Mouse (Mus musculus) B cell, adult 2 months (primary cell): ENCODE results near the gene Fanci.
A peak's percentile ranks its signal among the peaks of the same experiment; 100 is the strongest.

Experiments
- DNase-seq, 2 experiments: peaks; one replicate each; pipeline ENCODE4 v3.0.0; 2022

Fanci gene

DNA sequence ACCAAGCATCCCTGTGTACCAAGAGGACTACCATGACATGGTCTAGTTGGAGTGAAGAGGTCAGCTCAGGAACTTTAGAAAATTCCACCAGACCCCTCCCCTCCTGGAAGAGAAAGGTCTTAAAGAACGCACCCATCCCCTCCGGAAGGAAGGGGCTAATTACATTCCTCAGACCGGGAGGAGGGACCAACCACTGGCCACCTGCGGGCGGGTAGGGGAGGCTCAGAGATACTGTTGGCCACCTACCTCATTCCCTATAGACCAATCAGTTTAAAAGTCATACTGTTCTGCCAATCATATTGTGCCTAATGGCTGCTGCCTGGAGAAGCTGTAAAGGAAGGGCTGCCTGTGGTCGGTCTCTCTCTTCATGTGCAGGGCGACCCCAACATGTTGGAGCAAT lies 3.7 kb upstream of the Fanci start:
- DNase-seq, result no peak

DNA sequence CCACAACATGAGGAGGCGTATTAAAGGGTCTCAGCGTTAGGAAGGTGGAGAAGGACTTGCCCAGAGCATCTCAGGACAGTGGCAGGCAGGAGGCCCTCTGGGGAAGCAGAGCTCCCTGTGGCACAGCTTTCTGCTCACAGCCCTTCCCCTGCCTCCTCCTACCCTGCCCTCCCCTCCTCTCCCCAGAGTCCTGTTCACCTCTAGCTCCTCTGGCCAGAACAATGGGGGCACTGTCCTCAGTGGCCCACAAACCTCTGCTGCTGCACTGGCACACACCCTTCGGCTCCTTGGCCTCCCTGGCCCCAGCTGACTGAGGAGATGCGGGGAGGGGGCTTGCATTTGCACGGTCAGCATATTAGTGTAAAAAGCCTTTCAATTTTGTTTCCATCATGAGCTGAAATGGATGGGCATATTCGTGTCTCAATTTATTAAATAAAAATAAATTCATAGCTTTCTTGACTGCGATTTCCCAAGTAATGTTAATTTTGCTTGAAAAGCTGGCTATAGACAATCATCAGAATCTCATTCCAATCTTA lies 3.0 kb upstream of the Fanci start:
- DNase-seq, result no peak

GRCm38 (mm10) chr7:79390141-79390708 lies 1.5 kb upstream of the Fanci start:
- DNase-seq, result no peak

DNA sequence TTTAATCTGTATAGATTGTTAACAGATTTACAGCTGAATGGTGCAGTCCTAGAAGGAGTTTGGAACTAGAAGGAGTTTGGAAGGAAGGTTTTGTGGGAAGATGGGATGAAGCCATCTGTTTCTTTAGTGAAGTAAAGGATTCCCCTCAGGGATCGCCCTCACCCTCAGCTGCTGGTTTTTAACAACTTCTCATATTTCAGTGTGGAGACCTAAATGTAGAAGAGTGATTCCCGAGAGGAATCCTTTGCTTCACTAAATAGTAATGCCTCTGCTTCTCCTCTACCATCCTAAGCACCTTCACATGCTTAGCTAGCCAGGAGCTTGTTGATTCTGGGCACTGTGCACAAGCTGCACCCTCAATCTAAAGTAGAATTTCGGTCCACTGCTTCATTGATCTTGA lies 258 bp upstream of the Fanci start:
- no peak for DNase-seq

- DNase-seq, result peak; percentile 58 to 64
These were observed 1.3 kb downstream of the Fanci start for GRCm38 (mm10) chr7:79392860-79393513.

GRCm38 (mm10) chr7:79393924-79394323 lies 2.2 kb downstream of the Fanci start:
- DNase-seq, result no peak

- no peak for DNase-seq
These were observed 2.9 kb downstream of the Fanci start for GRCm38 (mm10) chr7:79394666-79395065.

DNA sequence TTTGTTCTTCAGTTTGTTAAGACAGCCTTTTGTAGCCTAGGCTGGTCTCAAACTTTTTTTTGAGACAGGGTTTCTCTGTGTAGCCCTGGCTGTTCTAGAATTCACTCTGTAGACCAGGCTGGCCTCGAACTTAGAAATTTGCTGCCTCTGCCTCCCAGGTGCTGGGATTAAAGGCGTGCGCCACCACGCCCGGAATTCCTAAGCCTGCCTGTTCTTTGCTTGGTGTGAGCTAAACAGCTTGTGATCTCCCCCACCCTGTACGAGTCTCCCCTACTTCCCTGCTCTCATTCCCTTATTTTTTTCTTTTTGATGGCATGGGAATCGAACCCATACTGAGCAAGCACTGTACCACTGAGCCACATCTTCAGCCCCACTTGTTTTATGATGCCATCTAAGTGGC lies 3.5 kb downstream of the Fanci start:
- DNase-seq, result no peak

- no peak for DNase-seq
These were observed 5.8 kb downstream of the Fanci start for GRCm38 (mm10) chr7:79397446-79397963.

DNA sequence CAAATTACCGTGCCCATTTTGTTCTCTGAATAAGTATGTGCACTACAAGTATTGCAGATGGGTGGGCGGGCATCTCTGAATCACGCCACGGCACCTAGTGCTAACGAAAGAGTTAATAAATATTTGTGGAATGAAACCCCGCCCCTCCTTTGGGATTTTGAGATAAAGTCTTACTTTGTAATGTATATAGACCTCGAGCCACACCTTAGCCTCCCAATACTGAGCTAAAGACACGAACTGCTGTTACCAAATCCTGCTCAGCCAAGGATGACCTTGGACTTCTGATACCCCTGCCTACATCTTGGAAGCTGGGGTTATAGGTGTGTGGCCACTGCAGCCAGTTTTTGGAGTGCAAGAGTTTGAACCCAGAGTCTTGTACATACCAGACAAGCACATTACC lies 6.7 kb downstream of the Fanci start:
- DNase-seq, result no peak

DNA sequence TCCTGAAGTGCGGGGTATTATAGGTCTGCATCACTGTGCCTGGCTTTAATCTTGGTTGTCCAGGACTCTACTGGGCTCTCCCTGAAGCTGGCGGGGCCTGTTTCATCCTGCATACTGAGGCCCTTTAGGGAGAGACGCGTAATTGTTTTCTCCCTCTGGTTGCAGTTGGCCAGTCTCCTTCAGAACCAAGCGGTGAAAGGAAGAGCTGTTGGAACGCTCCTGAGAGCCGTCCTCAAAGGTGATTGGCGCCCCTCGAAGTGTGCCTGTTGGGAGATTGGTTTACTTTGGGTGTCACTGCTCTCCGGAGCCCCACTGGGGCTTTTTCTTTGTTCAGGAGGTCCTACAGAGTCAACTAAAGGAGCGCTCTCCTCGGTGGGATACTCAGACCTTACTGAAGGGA lies 7.2 kb downstream of the Fanci start:
- no peak for DNase-seq

DNA sequence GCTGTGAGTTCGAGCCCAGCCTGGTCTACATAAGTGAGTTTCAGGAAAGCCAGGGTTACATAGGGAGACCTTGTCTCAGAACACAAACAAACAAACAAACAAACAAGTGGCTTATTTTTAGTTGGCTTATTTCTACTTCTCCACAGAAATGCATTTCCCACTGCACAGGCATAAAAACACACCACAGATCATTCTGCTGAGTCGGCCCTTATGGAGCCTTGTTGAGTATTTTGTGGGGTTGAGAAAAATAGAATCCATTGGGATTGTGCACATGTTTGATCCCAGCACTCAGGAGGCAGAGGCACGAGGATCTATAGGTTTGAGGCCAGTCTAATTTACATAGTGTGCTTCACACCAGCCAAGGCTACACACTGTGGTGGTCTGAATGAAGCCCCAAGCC lies 8.6 kb downstream of the Fanci start:
- no peak for DNase-seq

- no peak for DNase-seq
These were observed 23.0 kb downstream of the Fanci start for GRCm38 (mm10) chr7:79414449-79415375.

GRCm38 (mm10) chr7:79419950-79420349 lies 28.2 kb downstream of the Fanci start:
- DNase-seq, result no peak

- no peak for DNase-seq
These were observed 31.1 kb downstream of the Fanci start for GRCm38 (mm10) chr7:79422876-79423275.

DNA sequence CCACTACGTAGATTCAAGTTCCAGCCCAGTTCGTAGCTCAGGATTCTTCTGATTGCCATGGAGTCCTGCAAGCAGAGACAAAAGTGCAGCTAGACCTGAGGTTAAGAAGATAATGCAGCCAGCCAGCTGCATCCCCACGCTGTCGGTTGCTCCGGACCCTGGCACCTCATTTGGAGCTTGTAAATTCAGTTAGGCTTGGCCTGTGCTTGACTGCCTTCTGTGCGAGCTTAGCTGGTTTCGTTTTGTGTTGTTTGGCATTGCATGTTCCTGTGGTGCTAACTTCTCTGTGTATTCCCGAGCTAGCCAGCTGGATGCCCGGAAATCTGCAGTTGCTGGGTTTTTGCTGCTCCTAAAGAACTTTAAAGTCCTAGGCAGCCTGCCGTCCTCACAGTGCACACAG lies 34.1 kb downstream of the Fanci start:
- DNase-seq, result no peak

GRCm38 (mm10) chr7:79428243-79428642 lies 36.5 kb downstream of the Fanci start:
- no peak for DNase-seq

- no peak for DNase-seq
These were observed 48.3 kb downstream of the Fanci start for GRCm38 (mm10) chr7:79440035-79440434.

DNA sequence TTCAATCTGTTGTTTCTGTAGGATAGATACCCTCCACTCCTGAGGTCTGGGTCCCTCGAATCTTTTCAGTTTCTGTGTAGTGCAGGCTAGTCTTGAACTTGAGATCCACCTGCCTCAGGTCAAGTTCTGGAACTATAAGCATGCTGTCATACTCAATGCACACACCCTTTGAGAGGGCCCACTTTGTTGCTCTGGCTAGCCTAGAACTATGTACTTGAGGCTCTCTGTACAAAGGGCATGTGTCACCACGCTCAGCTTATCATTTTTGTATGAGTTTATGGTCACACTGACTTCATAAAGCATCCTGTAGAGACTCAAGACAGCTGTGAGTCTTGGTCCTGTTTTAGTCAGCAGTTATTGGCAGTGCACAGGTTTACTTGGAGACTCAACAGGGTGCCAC lies 55.3 kb downstream of the Fanci start:
- no peak for DNase-seq

DNA sequence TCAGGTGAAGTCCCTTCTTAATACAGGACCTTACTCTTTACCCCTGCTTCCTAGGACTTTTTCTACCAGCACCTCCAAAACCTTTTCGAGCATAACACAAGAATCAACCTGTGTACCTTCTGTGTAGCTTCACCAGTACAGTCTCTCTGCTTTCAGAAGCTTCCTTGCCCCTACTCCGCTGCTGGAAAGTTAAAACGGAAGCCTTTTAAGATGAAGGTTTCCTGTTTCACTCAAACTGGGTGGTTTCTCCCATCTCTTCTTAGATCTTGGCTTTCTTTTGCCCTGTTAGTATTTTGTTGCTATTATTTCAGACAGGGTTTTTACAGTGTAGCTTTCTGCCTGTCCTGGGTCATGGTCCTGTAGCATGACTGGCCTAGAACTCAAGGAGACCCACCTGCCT lies 55.8 kb downstream of the Fanci start:
- no peak for DNase-seq

DNA sequence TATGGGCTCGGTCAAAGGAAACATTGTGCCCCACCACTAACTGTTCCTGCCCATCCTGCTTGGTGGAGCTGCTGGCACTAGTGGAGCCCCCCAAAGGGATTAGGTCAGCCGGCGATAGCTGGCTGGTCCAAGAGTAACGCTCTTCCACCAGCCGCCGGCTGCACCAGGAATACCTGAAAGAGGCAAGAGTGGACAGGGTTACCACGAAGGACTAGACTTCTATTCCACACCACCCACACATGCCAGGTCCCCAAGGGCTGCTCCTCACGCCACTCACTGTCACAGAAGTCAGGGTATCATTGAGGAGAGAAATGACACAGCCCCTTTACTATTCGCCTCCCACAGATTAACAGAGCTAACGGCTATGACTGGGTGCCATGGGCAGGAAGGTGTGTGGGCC lies 70.0 kb downstream of the Fanci start:
- DNase-seq, result no peak

DNA sequence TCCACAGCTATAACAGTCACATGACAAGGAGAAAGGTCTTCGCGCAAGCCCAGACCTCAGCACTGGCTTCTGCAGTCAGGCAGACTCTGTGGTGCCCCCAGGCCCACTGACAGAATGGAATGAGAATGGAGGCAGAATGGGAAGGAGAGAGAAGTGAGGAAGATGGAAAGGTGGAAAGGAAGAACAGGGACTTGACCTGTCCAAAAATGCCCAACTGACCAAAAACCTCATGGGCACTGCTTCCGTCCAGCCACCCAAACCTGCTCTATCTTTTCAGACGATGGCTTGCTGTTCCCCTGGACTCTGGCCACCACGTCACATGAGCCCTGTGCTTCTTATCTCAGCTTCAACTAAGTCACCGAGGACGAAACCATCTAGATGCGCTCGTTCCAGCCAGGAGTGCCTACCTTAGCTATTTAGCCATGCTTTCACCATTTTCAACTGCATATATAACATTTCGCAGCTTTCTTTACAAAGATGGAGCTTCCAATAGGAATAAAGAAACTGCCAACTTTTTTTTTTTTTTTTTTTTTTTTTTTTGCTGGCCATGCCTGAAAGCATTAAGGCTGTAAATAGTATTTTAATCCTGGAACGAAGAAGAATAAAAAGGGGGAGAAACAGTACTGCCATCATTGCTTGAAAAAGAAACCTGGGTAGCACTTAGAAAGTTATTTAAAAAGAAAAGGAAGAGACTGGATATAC lies 71.8 kb downstream of the Fanci start:
- no peak for DNase-seq
